Mouse (Mus musculus) liver, embryonic 12.5 days (tissue): ENCODE data around the gene Rdx. TPM values are rescaled to one million over a fixed set of nuclear protein-coding genes. Genes with fewer than 3 reads are reported as not detected.

Source experiments
- ATAC-seq: fragments of 200-750 bp; cut with Nextera tagmentation; 2 replicates; pipeline ENCODE4 v1.8.0; 2017; ENCODE audit warnings: moderate number of reproducible peaks, mild to moderate bottlenecking, moderate library complexity
- H3K27ac ChIP-seq: fragments of 300-500 bp; sonication (generic); 2 replicates; pipeline ENCODE4 v1.5.1; 2016; ENCODE audit warnings: mild to moderate bottlenecking
- H3K27me3 ChIP-seq: fragments of 300-500 bp; sonication (generic); replicated peaks from 2 replicates; pipeline ENCODE4 v1.6.1; 2016; ENCODE audit warnings: mild to moderate bottlenecking, moderate library complexity
- H3K36me3 ChIP-seq: fragments of 300-500 bp; sonication (generic); 2 replicates; pipeline ENCODE4 v1.6.1; 2016; ENCODE audit warnings: mild to moderate bottlenecking, moderate library complexity
- H3K4me1 ChIP-seq: fragments of 300-500 bp; sonication (generic); 2 replicates; pipeline ENCODE4 v1.6.1; 2016
- H3K4me2 ChIP-seq: fragments of 300-500 bp; sonication (generic); 2 replicates; pipeline ENCODE4 v1.6.1; 2016; ENCODE audit warnings: mild to moderate bottlenecking, moderate library complexity
- H3K4me3 ChIP-seq: fragments of 300-500 bp; sonication (generic); 2 replicates; pipeline ENCODE4 v1.5.1; 2016; ENCODE audit warnings: mild to moderate bottlenecking, moderate library complexity
- H3K9ac ChIP-seq: fragments of 300-500 bp; sonication (generic); 2 replicates; pipeline ENCODE4 v1.6.1; 2016; ENCODE audit warnings: mild to moderate bottlenecking, moderate library complexity
- H3K9me3 ChIP-seq: fragments of 300-500 bp; sonication (generic); replicated peaks from 2 replicates; pipeline ENCODE4 v1.6.1; 2016; ENCODE audit warnings: mild to moderate bottlenecking, moderate library complexity
- WGBS: fragments of 180-500 bp; shearing (Covaris S2); methylation state at CpG from one replicate; pipeline ENCODE4 v1.1.7; 2016; ENCODE audit not compliant: insufficient replicate concordance; 5-methylcytosine and 5-hydroxymethylcytosine counted together
- polyA plus RNA-seq: library from polyadenylated mRNA; unstranded; fragments of >200 nt; fragmentation: Nextera tagmentation; extraction: Ambion mirVana; gene quantifications from 2 replicates; pipeline ENCODE4 v1.2.1, GENCODE M21; 2016

Gene Rdx
- polyA plus RNA-seq, 1 experiment from 2014 or later: 91.0 TPM

GRCm38 (mm10) chr9:52028521-52029405 lies 18.2 kb upstream of the Rdx start:
- H3K4me3 ChIP-seq: no peak overlapping the region
- no peaks in the 10 kb centered on the region for H3K36me3 ChIP-seq
- no peaks in the 10 kb centered on the region for H3K27me3 ChIP-seq
- no peak for ATAC-seq
- H3K4me2 ChIP-seq: no peak overlapping the region
- H3K27ac ChIP-seq: no peak overlapping the region
- H3K9ac ChIP-seq: no peak overlapping the region
- H3K9me3 ChIP-seq: no peaks in the 10 kb centered on the region
- H3K4me1 ChIP-seq: peaks cover 11% of the 10 kb centered on the region
- WGBS: 44% methylated on average over 9 of the region's 9 CpGs

- H3K36me3 ChIP-seq: no peaks in the 10 kb centered on the region
- no peak overlapping the region for H3K4me3 ChIP-seq
- H3K9me3 ChIP-seq: no peaks in the 10 kb centered on the region
- 63% methylated on average over 2 of the region's 2 CpGs for WGBS
- no peak overlapping the region for H3K4me2 ChIP-seq
- peaks cover 11% of the 10 kb centered on the region for H3K4me1 ChIP-seq
- no peak overlapping the region for H3K27ac ChIP-seq
- ATAC-seq: 0 out of 2 replicates have a peak, but pooled peaks have one; percentile 27
- no peaks in the 10 kb centered on the region for H3K27me3 ChIP-seq
- no peak overlapping the region for H3K9ac ChIP-seq
Measured at GRCm38 (mm10) chr9:52031501-52031900, 15.5 kb upstream of the Rdx start.

GRCm38 (mm10) chr9:52037493-52037892 lies 9.5 kb upstream of the Rdx start:
- no peak for ATAC-seq
- Histone ChIP-seq H3K9me3 (no peaks in the 10 kb centered on the region), H3K4me3 (no peak overlapping the region), H3K36me3 (no peaks in the 10 kb centered on the region), H3K27me3 (no peaks in the 10 kb centered on the region), H3K4me2 (no peak overlapping the region), H3K27ac (no peak overlapping the region), H3K9ac (no peak overlapping the region), H3K4me1 (no peaks in the 10 kb centered on the region)
- 84% methylated on average over 1 of the region's 1 CpGs for WGBS

GRCm38 (mm10) chr9:52041657-52042056 lies 5.3 kb upstream of the Rdx start:
- H3K4me1 ChIP-seq: peaks cover 3% of the 10 kb centered on the region; the same call in 1 of the 2 replicates
- H3K9me3 ChIP-seq: no peaks in the 10 kb centered on the region
- H3K36me3 ChIP-seq: no peaks in the 10 kb centered on the region
- H3K27me3 ChIP-seq: no peaks in the 10 kb centered on the region
- H3K4me3 ChIP-seq: no peak overlapping the region
- ATAC-seq: no peak
- no peak overlapping the region for H3K4me2 ChIP-seq
- 69% methylated on average over 2 of the region's 2 CpGs for WGBS
- no peak overlapping the region for H3K27ac ChIP-seq
- no peak overlapping the region for H3K9ac ChIP-seq

- 36% methylated on average over 5 of the region's 5 CpGs for WGBS
- peak overlapping the region; percentile 94 for H3K4me3 ChIP-seq
- no peak for ATAC-seq
- H3K27ac ChIP-seq: no peak overlapping the region; the same call in 1 of the 2 replicates
- H3K9ac ChIP-seq: peak overlapping the region; percentile 95
- peaks cover 33% of the 10 kb centered on the region for H3K4me1 ChIP-seq
- H3K36me3 ChIP-seq: no peaks in the 10 kb centered on the region
- peak overlapping the region; percentile 89 for H3K4me2 ChIP-seq
- H3K9me3 ChIP-seq: no peaks in the 10 kb centered on the region
- H3K27me3 ChIP-seq: no peaks in the 10 kb centered on the region
Measured at GRCm38 (mm10) chr9:52046686-52047085, 287 bp upstream of the Rdx start.

- Histone ChIP-seq H3K4me1 (peaks cover 42% of the 10 kb centered on the region), H3K9ac (peak overlapping the region; percentile 95), H3K27ac (peak overlapping the region; percentile 94), H3K9me3 (no peaks in the 10 kb centered on the region), H3K36me3 (no peaks in the 10 kb centered on the region), H3K4me3 (peak overlapping the region; percentile 94), H3K4me2 (peak overlapping the region; percentile 89), H3K27me3 (no peaks in the 10 kb centered on the region)
- peak; percentile 86 for ATAC-seq
- WGBS: under 1% methylated on average over 87 of the region's 118 CpGs
Measured at GRCm38 (mm10) chr9:52047821-52048649, 1.1 kb downstream of the Rdx start.

- Histone ChIP-seq H3K36me3 (no peaks in the 10 kb centered on the region), H3K4me1 (peaks cover 45% of the 10 kb centered on the region), H3K4me3 (peak overlapping the region; percentile 94), H3K27ac (peak overlapping the region; percentile 94), H3K9me3 (no peaks in the 10 kb centered on the region), H3K4me2 (peak overlapping the region; percentile 89), H3K27me3 (no peaks in the 10 kb centered on the region), H3K9ac (peak overlapping the region; percentile 95)
- under 1% methylated on average over 58 of the region's 60 CpGs for WGBS
- peak; percentile 68 for ATAC-seq
Measured at GRCm38 (mm10) chr9:52048650-52049081, 1.7 kb downstream of the Rdx start.

- H3K4me1 ChIP-seq: peaks cover 48% of the 10 kb centered on the region
- H3K9me3 ChIP-seq: no peaks in the 10 kb centered on the region
- no peaks in the 10 kb centered on the region for H3K27me3 ChIP-seq
- WGBS: under 1% methylated on average over 3 of the region's 3 CpGs
- H3K36me3 ChIP-seq: no peaks in the 10 kb centered on the region
- ATAC-seq: no peak
- H3K4me2 ChIP-seq: peak overlapping the region; percentile 89
- peak overlapping the region; percentile 95 for H3K9ac ChIP-seq
- H3K27ac ChIP-seq: 0 out of 2 replicates have a peak overlapping the region, but pooled peaks have one; percentile 26
- peak overlapping the region; percentile 94 for H3K4me3 ChIP-seq
Measured at GRCm38 (mm10) chr9:52049605-52050004, 2.6 kb downstream of the Rdx start.

- H3K4me1 ChIP-seq: peaks cover 53% of the 10 kb centered on the region
- H3K9me3 ChIP-seq: no peaks in the 10 kb centered on the region
- no peaks in the 10 kb centered on the region for H3K36me3 ChIP-seq
- H3K27me3 ChIP-seq: no peaks in the 10 kb centered on the region
- peak overlapping the region; percentile 89 for H3K4me2 ChIP-seq
- whole genome bisulfite sequencing: 38% methylated on average over 2 of the region's 2 CpGs
- H3K9ac ChIP-seq: no peak overlapping the region; the same call in 1 of the 2 replicates
- H3K27ac ChIP-seq: no peak overlapping the region
- ATAC-seq: no peak
- H3K4me3 ChIP-seq: peak overlapping the region; percentile 94
Measured at GRCm38 (mm10) chr9:52050361-52050760, 3.4 kb downstream of the Rdx start.

- H3K9me3 ChIP-seq: no peaks in the 10 kb centered on the region
- no peaks in the 10 kb centered on the region for H3K27me3 ChIP-seq
- no peak overlapping the region for H3K9ac ChIP-seq
- H3K36me3 ChIP-seq: no peaks in the 10 kb centered on the region
- H3K4me3 ChIP-seq: no peak overlapping the region
- H3K27ac ChIP-seq: no peak overlapping the region
- H3K4me1 ChIP-seq: peaks cover 52% of the 10 kb centered on the region
- 70% methylated on average over 1 of the region's 1 CpGs for WGBS
- ATAC-seq: no peak
- no peak overlapping the region for H3K4me2 ChIP-seq
Measured at GRCm38 (mm10) chr9:52052221-52052620, 5.2 kb downstream of the Rdx start.

- Histone ChIP-seq H3K36me3 (0 out of 2 replicates have a peak, but pooled peaks cover under 1% of the 10 kb centered on the region), H3K4me2 (no peak overlapping the region), H3K9me3 (no peaks in the 10 kb centered on the region), H3K27me3 (no peaks in the 10 kb centered on the region), H3K27ac (no peak overlapping the region), H3K9ac (no peak overlapping the region), H3K4me3 (no peak overlapping the region), H3K4me1 (peaks cover 59% of the 10 kb centered on the region)
- WGBS: 45% methylated on average over 3 of the region's 3 CpGs
- no peak for ATAC-seq
Measured at GRCm38 (mm10) chr9:52055313-52055712, 8.3 kb downstream of the Rdx start.

GRCm38 (mm10) chr9:52059788-52060187 lies 12.8 kb downstream of the Rdx start:
- no peak for ATAC-seq
- no peaks in the 10 kb centered on the region for H3K9me3 ChIP-seq
- H3K36me3 ChIP-seq: peaks cover 40% of the 10 kb centered on the region
- no peak overlapping the region for H3K9ac ChIP-seq
- H3K4me1 ChIP-seq: peaks cover 31% of the 10 kb centered on the region
- no peak overlapping the region for H3K27ac ChIP-seq
- no peak overlapping the region for H3K4me3 ChIP-seq
- WGBS: 46% methylated on average over 2 of the region's 2 CpGs
- H3K27me3 ChIP-seq: no peaks in the 10 kb centered on the region
- no peak overlapping the region for H3K4me2 ChIP-seq
